Mouse (Mus musculus) midbrain, embryonic 13.5 days (tissue): ENCODE results near the gene Nipsnap1. TPM values are rescaled to one million over a fixed set of nuclear protein-coding genes. Genes with fewer than 3 reads are reported as not detected.

Source experiments
- ATAC-seq: fragments of 200-750 bp; cut with Nextera tagmentation; 2 replicates; pipeline ENCODE4 v1.8.0; 2017; ENCODE audit warnings: mild to moderate bottlenecking, moderate TSS enrichment, moderate library complexity
- H3K27ac ChIP-seq: fragments of 300-500 bp; sonication (generic); 2 replicates; pipeline ENCODE4 v1.5.1; 2015; ENCODE audit warnings: inconsistent platforms, mild to moderate bottlenecking, moderate library complexity
- H3K27me3 ChIP-seq: fragments of 300-500 bp; sonication (generic); 2 replicates; pipeline ENCODE4 v1.6.1; 2015; ENCODE audit warnings: mild to moderate bottlenecking, inconsistent platforms
- H3K36me3 ChIP-seq: fragments of 300-500 bp; sonication (generic); 2 replicates; pipeline ENCODE4 v1.6.1; 2015; ENCODE audit warnings: mild to moderate bottlenecking, inconsistent platforms
- H3K4me1 ChIP-seq: fragments of 300-500 bp; sonication (generic); replicated peaks from 2 replicates; pipeline ENCODE4 v1.6.1; 2015; ENCODE audit warnings: inconsistent platforms
- H3K4me2 ChIP-seq: fragments of 300-500 bp; sonication (generic); replicated peaks from 2 replicates; pipeline ENCODE4 v1.6.1; 2015; ENCODE audit warnings: moderate library complexity, mild to moderate bottlenecking, inconsistent platforms
- H3K4me3 ChIP-seq: fragments of 300-500 bp; sonication (generic); replicated peaks from 2 replicates; pipeline ENCODE4 v1.5.1; 2015; ENCODE audit warnings: mild to moderate bottlenecking, inconsistent platforms
- H3K9ac ChIP-seq: fragments of 300-500 bp; sonication (generic); replicated peaks from 2 replicates; pipeline ENCODE4 v1.6.1; 2015; ENCODE audit warnings: mild to moderate bottlenecking, inconsistent platforms
- H3K9me3 ChIP-seq: fragments of 300-500 bp; sonication (generic); 2 replicates; pipeline ENCODE4 v1.6.1; 2016; ENCODE audit warnings: mild to moderate bottlenecking, inconsistent platforms
- WGBS: fragments of 180-500 bp; shearing (Covaris S2); methylation state at CpG from one replicate; pipeline ENCODE4 v1.1.7; 2015; 5-methylcytosine and 5-hydroxymethylcytosine counted together
- polyA plus RNA-seq: library from polyadenylated mRNA; unstranded; fragments of >200 nt; fragmentation: Nextera tagmentation; extraction: Ambion mirVana; gene quantifications from 2 replicates; pipeline ENCODE4 v1.2.1, GENCODE M21; 2015

Gene Nipsnap1
- 139 and 142 TPM in 2 replicates for polyA plus RNA-seq

DNA sequence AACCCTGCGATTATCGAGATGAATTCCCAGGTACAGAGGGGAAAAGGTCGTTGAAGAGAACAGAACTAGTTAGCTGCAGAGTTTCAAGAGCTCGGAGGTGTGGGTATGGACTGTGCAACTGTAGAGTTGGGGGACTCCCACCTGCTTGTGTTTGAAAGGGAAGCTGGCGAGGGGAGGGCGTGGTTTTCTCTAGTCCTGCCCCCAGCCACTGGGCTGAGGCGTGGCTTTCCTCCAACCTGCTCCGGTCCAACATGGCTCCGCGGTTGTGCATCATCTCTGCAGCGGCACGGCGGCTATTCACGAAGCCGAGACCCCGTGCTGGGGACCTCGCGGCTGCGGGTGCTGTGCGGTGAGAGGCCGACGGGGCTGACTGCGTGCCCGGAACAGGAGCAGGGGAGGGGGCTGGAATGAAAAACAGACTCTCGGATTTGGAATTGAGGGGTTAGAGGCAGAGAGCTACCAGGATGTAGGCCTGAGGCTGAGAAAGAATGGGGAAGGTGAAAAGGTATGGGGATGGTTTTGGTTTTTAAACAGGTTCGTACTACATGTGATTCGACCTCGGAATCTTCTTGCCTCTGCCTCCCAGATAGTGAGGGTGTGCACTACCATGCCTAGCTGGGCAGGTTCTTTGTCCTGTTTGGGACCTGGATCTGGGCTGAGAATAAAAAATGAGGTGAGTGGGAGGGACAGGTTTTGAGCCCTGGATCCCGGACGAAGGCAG lies at the start of gene Nipsnap1:
Gene Nipsnap1 (plus strand): TSS at position 197 of the 721 bp plus-strand sequence.
- under 1% methylated on average over 30 of the region's 30 CpGs for WGBS
- Histone ChIP-seq H3K36me3 (peaks cover 11% of the 10 kb centered on the region), H3K4me1 (peaks cover 14% of the 10 kb centered on the region), H3K4me2 (peak within 1 kb of the TSS; percentile 84), H3K27ac (peak within 1 kb of the TSS; percentile 75), H3K9me3 (no peaks in the 10 kb centered on the region), H3K9ac (peak within 1 kb of the TSS; percentile 84), H3K27me3 (no peaks in the 10 kb centered on the region), H3K4me3 (peak within 1 kb of the TSS; percentile 75)
- ATAC-seq, result peak; percentile 93

GRCm38 (mm10) chr11:4826152-4826778 lies 47.5 kb upstream of the Nipsnap1 start:
- no peaks in the 10 kb centered on the region for H3K36me3 ChIP-seq
- H3K4me1 ChIP-seq, result no peaks in the 10 kb centered on the region
- H3K27me3 ChIP-seq, result no peaks in the 10 kb centered on the region
- no peak overlapping the region for H3K27ac ChIP-seq
- no peak overlapping the region for H3K4me3 ChIP-seq
- no peaks in the 10 kb centered on the region for H3K9me3 ChIP-seq
- no peak overlapping the region for H3K4me2 ChIP-seq
- no peak overlapping the region for H3K9ac ChIP-seq
- ATAC-seq, result no peak
- WGBS, result 91% methylated on average over 3 of the region's 3 CpGs

GRCm38 (mm10) chr11:4827340-4827739 lies 46.4 kb upstream of the Nipsnap1 start:
- no peaks in the 10 kb centered on the region for H3K9me3 ChIP-seq
- no peak overlapping the region for H3K27ac ChIP-seq
- H3K4me2 ChIP-seq, result no peak overlapping the region
- H3K4me3 ChIP-seq, result no peak overlapping the region
- no peaks in the 10 kb centered on the region for H3K36me3 ChIP-seq
- no peaks in the 10 kb centered on the region for H3K27me3 ChIP-seq
- no peaks in the 10 kb centered on the region for H3K4me1 ChIP-seq
- ATAC-seq, result no peak
- no peak overlapping the region for H3K9ac ChIP-seq

- WGBS, result 82% methylated on average over 2 of the region's 2 CpGs
- Histone ChIP-seq H3K27ac (no peak overlapping the region), H3K4me1 (no peaks in the 10 kb centered on the region), H3K4me2 (no peak overlapping the region), H3K36me3 (no peaks in the 10 kb centered on the region), H3K27me3 (no peaks in the 10 kb centered on the region), H3K9me3 (no peaks in the 10 kb centered on the region), H3K9ac (no peak overlapping the region), H3K4me3 (no peak overlapping the region)
- no peak for ATAC-seq
Measured at GRCm38 (mm10) chr11:4827916-4828315, 45.8 kb upstream of the Nipsnap1 start.

GRCm38 (mm10) chr11:4831066-4831465 lies 42.7 kb upstream of the Nipsnap1 start:
- H3K9ac ChIP-seq, result no peak overlapping the region
- H3K4me2 ChIP-seq, result no peak overlapping the region
- H3K36me3 ChIP-seq, result no peaks in the 10 kb centered on the region
- H3K4me1 ChIP-seq, result 0 out of 2 replicates have a peak, but pooled peaks cover 2% of the 10 kb centered on the region
- no peak overlapping the region for H3K27ac ChIP-seq
- no peaks in the 10 kb centered on the region for H3K9me3 ChIP-seq
- no peak overlapping the region for H3K4me3 ChIP-seq
- no peaks in the 10 kb centered on the region for H3K27me3 ChIP-seq
- ATAC-seq, result no peak

GRCm38 (mm10) chr11:4833295-4833939 lies 40.3 kb upstream of the Nipsnap1 start:
- H3K4me1 ChIP-seq, result 0 out of 2 replicates have a peak, but pooled peaks cover 2% of the 10 kb centered on the region
- no peak overlapping the region for H3K4me3 ChIP-seq
- ATAC-seq, result no peak
- H3K36me3 ChIP-seq, result no peaks in the 10 kb centered on the region
- no peaks in the 10 kb centered on the region for H3K9me3 ChIP-seq
- no peak overlapping the region for H3K4me2 ChIP-seq
- no peaks in the 10 kb centered on the region for H3K27me3 ChIP-seq
- no peak overlapping the region for H3K9ac ChIP-seq
- WGBS, result 77% methylated on average over 3 of the region's 3 CpGs
- no peak overlapping the region for H3K27ac ChIP-seq

DNA sequence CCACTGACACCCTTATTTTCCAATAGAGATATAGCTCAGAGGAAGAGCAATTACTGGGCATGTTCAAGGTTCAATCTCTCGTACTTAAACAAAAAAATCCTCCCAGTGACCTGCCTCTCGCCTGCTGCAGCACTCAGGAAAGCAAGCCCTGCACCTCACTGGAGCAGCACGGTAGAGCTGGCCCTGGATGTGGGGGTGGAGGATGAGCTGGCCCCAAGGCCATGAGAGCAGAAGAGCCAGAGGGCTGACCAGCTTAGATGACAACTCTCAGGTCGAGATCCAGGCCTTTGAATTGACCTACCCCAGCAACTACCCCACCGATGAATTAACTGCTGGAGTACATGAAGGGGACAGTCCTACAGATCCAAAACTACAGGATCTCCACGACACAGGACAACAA lies 38.3 kb upstream of the Nipsnap1 start:
- Histone ChIP-seq H3K4me1 (0 out of 2 replicates have a peak, but pooled peaks cover 2% of the 10 kb centered on the region), H3K9ac (no peak overlapping the region), H3K36me3 (no peaks in the 10 kb centered on the region), H3K9me3 (no peaks in the 10 kb centered on the region), H3K4me3 (no peak overlapping the region), H3K27me3 (no peaks in the 10 kb centered on the region), H3K27ac (no peak overlapping the region), H3K4me2 (no peak overlapping the region)
- no peak for ATAC-seq
- 85% methylated on average over 6 of the region's 6 CpGs for WGBS

- 72% methylated on average over 6 of the region's 6 CpGs for WGBS
- Histone ChIP-seq H3K27me3 (no peaks in the 10 kb centered on the region), H3K27ac (no peak overlapping the region), H3K4me3 (no peak overlapping the region), H3K4me2 (no peak overlapping the region), H3K9ac (no peak overlapping the region), H3K4me1 (0 out of 2 replicates have a peak, but pooled peaks cover 2% of the 10 kb centered on the region), H3K36me3 (no peaks in the 10 kb centered on the region), H3K9me3 (no peaks in the 10 kb centered on the region)
- no peak for ATAC-seq
Measured at GRCm38 (mm10) chr11:4836755-4837154, 37.0 kb upstream of the Nipsnap1 start.

- no peaks in the 10 kb centered on the region for H3K27me3 ChIP-seq
- H3K4me2 ChIP-seq, result no peak overlapping the region
- H3K4me3 ChIP-seq, result no peak overlapping the region
- 0 out of 2 replicates have a peak, but pooled peaks cover 2% of the 10 kb centered on the region for H3K4me1 ChIP-seq
- no peak overlapping the region for H3K27ac ChIP-seq
- no peak for ATAC-seq
- no peak overlapping the region for H3K9ac ChIP-seq
- no peaks in the 10 kb centered on the region for H3K36me3 ChIP-seq
- H3K9me3 ChIP-seq, result no peaks in the 10 kb centered on the region
- 83% methylated on average over 5 of the region's 5 CpGs for WGBS
Measured at GRCm38 (mm10) chr11:4837342-4837741, 36.4 kb upstream of the Nipsnap1 start.

- WGBS, result 83% methylated on average over 1 of the region's 1 CpGs
Measured at GRCm38 (mm10) chr11:4838235-4838634, 35.5 kb upstream of the Nipsnap1 start.

DNA sequence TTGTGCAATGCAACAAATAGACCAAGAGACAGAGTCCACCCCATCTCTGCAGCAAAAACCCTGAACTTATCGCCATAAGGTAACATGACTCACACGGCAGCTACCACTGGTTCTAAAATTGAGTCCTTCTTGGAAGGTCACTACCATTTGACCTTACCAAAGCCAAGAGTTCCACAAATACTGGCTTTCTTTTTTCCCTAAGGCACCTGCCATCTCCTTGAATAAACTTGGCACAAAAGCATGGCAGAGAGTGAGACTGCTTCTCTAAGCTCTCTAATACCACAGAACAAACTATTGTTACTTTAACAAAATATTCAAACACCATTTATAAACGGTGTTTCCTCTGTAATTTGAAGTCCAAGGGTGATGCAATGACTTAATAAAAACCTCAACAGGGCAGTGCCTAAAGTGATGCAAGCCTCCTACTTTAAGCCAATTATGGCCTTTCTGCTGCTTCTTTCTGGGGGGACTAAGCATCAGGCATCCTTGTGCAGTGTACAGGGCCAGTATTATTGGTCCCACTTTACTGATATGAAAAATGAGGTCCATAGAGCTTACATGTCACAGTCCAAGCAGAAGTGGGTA lies 32.7 kb upstream of the Nipsnap1 start:
- Histone ChIP-seq H3K9me3 (no peaks in the 10 kb centered on the region), H3K27ac (no peak overlapping the region)
- 89% methylated on average over 3 of the region's 3 CpGs for WGBS

More at GRCm38 (mm10) chr11:4838235-4838634, 35.5 kb upstream of the Nipsnap1 start:
- H3K27ac ChIP-seq, result no peak overlapping the region
- H3K9me3 ChIP-seq, result no peaks in the 10 kb centered on the region
- H3K4me1 ChIP-seq, result 0 out of 2 replicates have a peak, but pooled peaks cover 2% of the 10 kb centered on the region
- no peak overlapping the region for H3K4me3 ChIP-seq
- H3K27me3 ChIP-seq, result no peaks in the 10 kb centered on the region
- ATAC-seq, result no peak
- H3K9ac ChIP-seq, result no peak overlapping the region
- no peak overlapping the region for H3K4me2 ChIP-seq
- no peaks in the 10 kb centered on the region for H3K36me3 ChIP-seq

More for the DNA sequence above, 32.7 kb upstream of the Nipsnap1 start:
- H3K36me3 ChIP-seq, result no peaks in the 10 kb centered on the region
- H3K4me3 ChIP-seq, result no peak overlapping the region
- H3K27me3 ChIP-seq, result no peaks in the 10 kb centered on the region
- H3K4me1 ChIP-seq, result peaks cover under 1% of the 10 kb centered on the region; the same call in 1 of the 2 replicates
- no peak for ATAC-seq
- no peak overlapping the region for H3K9ac ChIP-seq
- H3K4me2 ChIP-seq, result no peak overlapping the region
